ENCODE assay signal across 12 mouse cellular contexts in genomic region chr11:86353586-86353985, GRCm38 (mm10).
"Had no signal": no experiment of that assay in that cellular context is flagged by ENCODE, and none has a peak within 500 bp of the region (broad histone marks: within the 10 kb centered on the region; RNA-seq: fewer than 3 reads in every experiment).

No protein-coding gene starts in this region.

- H3K9ac ChIP-seq: limb, embryonic 13.5 days; lung, embryonic 15.5 days; midbrain, embryonic 12.5 days had no signal

- DNase-seq: kidney, adult 11 months; left cerebral cortex, postnatal 4 days; lung, postnatal 14 days; thymus, adult 2 months; thymus, postnatal 25 days had no signal

- H3K4me2 ChIP-seq: limb, embryonic 13.5 days; lung, embryonic 15.5 days had no signal

- H3K27me3 ChIP-seq: limb, embryonic 13.5 days; lung, embryonic 15.5 days; megakaryocyte, embryonic 14.5 days; midbrain, embryonic 12.5 days had no signal

- H3K4me3 ChIP-seq: limb, embryonic 13.5 days; lung, embryonic 15.5 days; midbrain, embryonic 12.5 days had no signal

- H3K9me3 ChIP-seq: limb, embryonic 13.5 days; lung, embryonic 15.5 days; megakaryocyte, embryonic 14.5 days; midbrain, embryonic 12.5 days had no signal

- H3K27ac ChIP-seq: kidney, postnatal 0 days; limb, embryonic 13.5 days; lung, embryonic 15.5 days; macrophage; midbrain, embryonic 12.5 days; stomach, postnatal 0 days had no signal
